In genomic region chr9:96785187-96785586, GRCm38 (mm10) we compare ENCODE assay signal across 12 mouse cellular contexts. TPM values are rescaled to one million over a fixed set of nuclear protein-coding genes. Genes with fewer than 3 reads are reported as not detected.
DNase-seq lines count a peak whose midpoint lies in the region; ATAC-seq lines count a peak whose summit lies in the region.
"Had no signal": no experiment of that assay in that cellular context is flagged by ENCODE, and none has a peak within 500 bp of the region (broad histone marks: within the 10 kb centered on the region; RNA-seq: fewer than 3 reads in every experiment).

No protein-coding gene starts in this region.

- DNase-seq in kidney, adult 9 months, result peak; percentile 13
- DNase-seq in kidney, postnatal 25 days, result no peak
- peak; percentile 62 for DNase-seq in CD4-positive, CD25-positive, alpha-beta regulatory T cell, adult 2 months (ENCODE audit: low read depth, low spot score)
- peak; percentile 65 for DNase-seq in naive thymus-derived CD4-positive, alpha-beta T cell, adult 2 months (ENCODE audit: low read depth)
- DNase-seq in urinary bladder, postnatal 36 days (ENCODE audit: low spot score in 2 of 2), result no peak
- DNase-seq in urinary bladder, postnatal 25 days (ENCODE audit: low spot score), result no peak
- no peak for DNase-seq in right cerebral cortex, adult 2 months (ENCODE audit: low spot score in 2 of 2)
- DNase-seq: cerebellum, adult 11 months; gastrocnemius, adult 2 months; liver had no signal

- peak; percentile 76 for ATAC-seq in granulocyte monocyte progenitor cell, adult 5-6 weeks (replicated peaks; ENCODE audit: poor library complexity, severe bottlenecking)
- ATAC-seq: forebrain, embryonic 15.5 days had no signal

RNA-seq across cellular contexts. Expression of gene Zbtb38, which starts 32.6 kb away (rescaled TPM):
- total RNA-seq in granulocyte monocyte progenitor cell, adult 5-6 weeks (2014; fragmentation: Nextera tagmentation), result 15.9 and 19.1 TPM in 2 replicates
- total RNA-seq in granulocyte monocyte progenitor cell, adult 5-6 weeks (2017), result 28.0 and 29.0 TPM in 2 replicates

Comparison
In these comparisons a context has a peak if more than half of its experiments do, and no peak if none do; other contexts are left out.
1. DNase-seq: peak in kidney, adult 9 months (single experiment), CD4-positive, CD25-positive, alpha-beta regulatory T cell, adult 2 months (single experiment) and naive thymus-derived CD4-positive, alpha-beta T cell, adult 2 months (single experiment); none in kidney, postnatal 25 days (0 of 2), urinary bladder, postnatal 36 days (0 of 2), urinary bladder, postnatal 25 days (single experiment) and right cerebral cortex, adult 2 months (0 of 2).